Mouse (Mus musculus) kidney, embryonic 16.5 days (tissue): ENCODE results near the gene Gm4969. TPM values are rescaled to one million over a fixed set of nuclear protein-coding genes. Genes with fewer than 3 reads are reported as not detected.

Experiments
- ATAC-seq: fragments of 200-750 bp; cut with Nextera tagmentation; 2 replicates; pipeline ENCODE4 v1.8.0; 2017; ENCODE audit warnings: moderate TSS enrichment; ENCODE audit not compliant: low FRiP score, low TSS enrichment
- H3K27ac ChIP-seq: fragments of 300-500 bp; sonication (generic); 2 replicates; pipeline ENCODE4 v1.5.1; 2014; ENCODE audit warnings: low read length
- H3K27me3 ChIP-seq: fragments of 300-500 bp; sonication (generic); 2 replicates; pipeline ENCODE4 v1.6.1; 2014; ENCODE audit warnings: low read length, control low read depth, mixed read lengths; ENCODE audit not compliant: insufficient read depth
- H3K36me3 ChIP-seq: fragments of 300-500 bp; sonication (generic); 2 replicates; pipeline ENCODE4 v1.6.1; 2014; ENCODE audit warnings: low read length, control low read depth, mixed read lengths; ENCODE audit not compliant: insufficient read depth
- H3K4me1 ChIP-seq: fragments of 300-500 bp; sonication (generic); 2 replicates; pipeline ENCODE4 v1.6.1; 2014; ENCODE audit warnings: low read length, control low read depth, mixed read lengths; ENCODE audit not compliant: insufficient read depth
- H3K4me2 ChIP-seq: fragments of 300-500 bp; sonication (generic); replicated peaks from 2 replicates; pipeline ENCODE4 v1.6.1; 2014; ENCODE audit warnings: low read depth, low read length
- H3K4me3 ChIP-seq: fragments of 300-500 bp; sonication (generic); 2 replicates; pipeline ENCODE4 v1.5.1; 2014; ENCODE audit warnings: mild to moderate bottlenecking, low read length
- H3K9ac ChIP-seq: fragments of 300-500 bp; sonication (generic); replicated peaks from 2 replicates; pipeline ENCODE4 v1.6.1; 2014; ENCODE audit warnings: low read length
- H3K9me3 ChIP-seq: fragments of 300-500 bp; sonication (generic); 2 replicates; pipeline ENCODE4 v1.6.1; 2016; ENCODE audit warnings: low read length, control low read depth
- WGBS: fragments of 180-500 bp; shearing (Covaris S2); extraction: QIAGEN DNeasy Blood & Tissue Kit; methylation state at CpG from one replicate; pipeline ENCODE4 v1.1.7; 2014; 5-methylcytosine and 5-hydroxymethylcytosine counted together
- microRNA-seq: library from miRNA; unstranded; fragments of <30 nt; microRNA quantifications from one replicate; pipeline ENCODE4, GENCODE M21; 2016
- polyA plus RNA-seq: library from polyadenylated mRNA; unstranded; fragments of >200 nt; fragmentation: Nextera tagmentation; extraction: Ambion mirVana; gene quantifications from 2 replicates; pipeline ENCODE4 v1.2.1, GENCODE M21; 2015

Gene Gm4969
- polyA plus RNA-seq, 1 experiment from 2014 or later: 3.2 TPM

- H3K27me3 ChIP-seq: no peaks in the 10 kb centered on the region
- no peak for ATAC-seq
- 63% methylated on average over 4 of the region's 4 CpGs for WGBS
- no peak overlapping the region for H3K4me2 ChIP-seq
- peaks cover 65% of the 10 kb centered on the region for H3K36me3 ChIP-seq
- no peak overlapping the region for H3K4me3 ChIP-seq
- 0 out of 2 replicates have a peak, but pooled peaks cover 2% of the 10 kb centered on the region for H3K4me1 ChIP-seq
- H3K27ac ChIP-seq: no peak overlapping the region
- no peak overlapping the region for H3K9ac ChIP-seq
- no peaks in the 10 kb centered on the region for H3K9me3 ChIP-seq
Measured at GRCm38 (mm10) chr7:19051161-19051560, 67.0 kb downstream of the Gm4969 start.

GRCm38 (mm10) chr7:19050172-19050571, 68.0 kb downstream of the Gm4969 start:
- no peak overlapping the region for H3K4me3 ChIP-seq
- no peak overlapping the region for H3K27ac ChIP-seq
- H3K9ac ChIP-seq: no peak overlapping the region
- H3K27me3 ChIP-seq: no peaks in the 10 kb centered on the region
- H3K36me3 ChIP-seq: peaks cover 75% of the 10 kb centered on the region
- ATAC-seq: no peak
- H3K4me1 ChIP-seq: 0 out of 2 replicates have a peak, but pooled peaks cover 2% of the 10 kb centered on the region
- no peak overlapping the region for H3K4me2 ChIP-seq
- 83% methylated on average over 8 of the region's 8 CpGs for WGBS
- H3K9me3 ChIP-seq: no peaks in the 10 kb centered on the region

GRCm38 (mm10) chr7:19049252-19049651, 68.9 kb downstream of the Gm4969 start:
- Histone ChIP-seq H3K4me2 (no peak overlapping the region), H3K27ac (no peak overlapping the region), H3K36me3 (peaks cover 83% of the 10 kb centered on the region), H3K9me3 (no peaks in the 10 kb centered on the region), H3K4me1 (0 out of 2 replicates have a peak, but pooled peaks cover 2% of the 10 kb centered on the region), H3K27me3 (no peaks in the 10 kb centered on the region), H3K4me3 (no peak overlapping the region), H3K9ac (no peak overlapping the region)
- 91% methylated on average over 5 of the region's 5 CpGs for whole genome bisulfite sequencing
- no peak for ATAC-seq

Small RNA genes within 50 kb of the gene (microRNA-seq; reads per million reads assigned to microRNA genes)
- gene Mir3100: 0.47 reads per million

Other genes with a start within 250 kb of the Gm4969 start
- gene Pglyrp1, start 247.0 kb downstream of the Gm4969 start, polyA plus RNA-seq: 1.8 TPM in 2 replicates
- 30.8 and 31.7 TPM in 2 replicates for gene Ccdc61, start 208.0 kb downstream of the Gm4969 start, polyA plus RNA-seq
- 0.67 and 0.77 TPM in 2 replicates for gene Nova2, start 192.5 kb downstream of the Gm4969 start, polyA plus RNA-seq
- not detected in 2 replicates for gene Nanos2, start 131.0 kb downstream of the Gm4969 start, polyA plus RNA-seq
- gene Mypop, start 127.1 kb downstream of the Gm4969 start, polyA plus RNA-seq: 3.3 and 4.0 TPM in 2 replicates
- 21.4 and 23.5 TPM in 2 replicates for gene Irf2bp1, start 114.3 kb downstream of the Gm4969 start, polyA plus RNA-seq
- 0.35 and 0.75 TPM in 2 replicates for gene Foxa3, start 94.8 kb downstream of the Gm4969 start, polyA plus RNA-seq
- 34.0 and 35.6 TPM in 2 replicates for gene Sympk, start 94.0 kb downstream of the Gm4969 start, polyA plus RNA-seq
- gene Rsph6a, start 63.7 kb downstream of the Gm4969 start, polyA plus RNA-seq: not detected in 2 replicates
- 15.5 and 16.8 TPM in 2 replicates for gene Dmwd, start 42.1 kb downstream of the Gm4969 start, polyA plus RNA-seq
- 17.2 and 27.5 TPM in 2 replicates for gene Dmpk, start 34.5 kb downstream of the Gm4969 start, polyA plus RNA-seq
- gene Six5, start 23.8 kb downstream of the Gm4969 start, polyA plus RNA-seq: 9.5 and 10.5 TPM in 2 replicates
- 18.4 and 20.3 TPM in 2 replicates for gene Fbxo46, start 1.5 kb upstream of the Gm4969 start, polyA plus RNA-seq
- 15.1 and 16.1 TPM in 2 replicates for gene Qpctl, start 30.9 kb upstream of the Gm4969 start, polyA plus RNA-seq
- gene Snrpd2, start 31.4 kb upstream of the Gm4969 start, polyA plus RNA-seq: 137 and 141 TPM in 2 replicates
- 0.37 and 0.60 TPM in 2 replicates for gene Gipr, start 47.8 kb upstream of the Gm4969 start, polyA plus RNA-seq
- 12.0 and 14.5 TPM in 2 replicates for gene Eml2, start 58.1 kb upstream of the Gm4969 start, polyA plus RNA-seq
- 4.0 and 4.3 TPM in 2 replicates for gene Gpr4, start 94.2 kb upstream of the Gm4969 start, polyA plus RNA-seq
- 42.9 and 44.6 TPM in 2 replicates for gene Opa3, start 110.0 kb upstream of the Gm4969 start, polyA plus RNA-seq
- gene Vasp, start 153.4 kb upstream of the Gm4969 start, polyA plus RNA-seq: 81.0 and 86.9 TPM in 2 replicates
- 0.22 TPM in 1 of 2 replicates, not detected in the other for gene Ppm1n, start 161.7 kb upstream of the Gm4969 start, polyA plus RNA-seq
- 8.0 and 9.4 TPM in 2 replicates for gene Rtn2, start 164.3 kb upstream of the Gm4969 start, polyA plus RNA-seq
- gene Fosb, start 191.7 kb upstream of the Gm4969 start, polyA plus RNA-seq: 0.17 and 0.22 TPM in 2 replicates
- gene Ercc1, start 226.4 kb upstream of the Gm4969 start, polyA plus RNA-seq: 81.8 and 86.1 TPM in 2 replicates
- gene Cd3eap, start 241.1 kb upstream of the Gm4969 start, polyA plus RNA-seq: 25.0 and 27.7 TPM in 2 replicates
- 3.3 and 4.0 TPM in 2 replicates for gene Ppp1r13l, start 241.4 kb upstream of the Gm4969 start, polyA plus RNA-seq